Mouse (Mus musculus) CD4-positive helper T cell, adult 2 months (primary cell): ENCODE measurements at regions not wholly inside any gene's neighbourhood (a gene's known extent, or its start where the extent isn't known, plus 50 kb on each side); places are given as distances from the start of the nearest gene placed in this dataset.

Experiments used
- DNase-seq: peaks from one replicate; pipeline ENCODE4 v3.0.0-alpha.2; 2012; ENCODE audit warnings: low read depth, missing footprints, low spot score

DNA sequence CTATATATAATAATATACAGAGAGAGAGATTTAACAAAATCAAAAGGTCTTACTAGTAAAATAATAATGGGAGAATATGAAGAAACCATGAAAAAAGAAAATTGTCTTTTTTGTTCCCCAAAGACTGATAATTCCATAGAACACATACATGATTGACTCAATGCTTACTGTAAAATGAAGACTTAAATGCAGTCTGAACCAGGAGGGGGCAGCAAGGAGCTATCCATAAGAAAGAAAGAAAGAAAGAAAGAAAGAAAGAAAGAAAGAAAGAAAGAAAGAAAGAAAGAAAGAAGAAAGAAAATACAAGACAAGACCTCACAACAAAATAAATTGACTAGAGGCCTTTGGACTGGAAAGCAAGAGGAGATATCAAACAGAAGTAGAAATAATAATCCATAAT is 868.8 kb upstream of the Acvr2a start:
- DNase-seq: peak; percentile 8

DNA sequence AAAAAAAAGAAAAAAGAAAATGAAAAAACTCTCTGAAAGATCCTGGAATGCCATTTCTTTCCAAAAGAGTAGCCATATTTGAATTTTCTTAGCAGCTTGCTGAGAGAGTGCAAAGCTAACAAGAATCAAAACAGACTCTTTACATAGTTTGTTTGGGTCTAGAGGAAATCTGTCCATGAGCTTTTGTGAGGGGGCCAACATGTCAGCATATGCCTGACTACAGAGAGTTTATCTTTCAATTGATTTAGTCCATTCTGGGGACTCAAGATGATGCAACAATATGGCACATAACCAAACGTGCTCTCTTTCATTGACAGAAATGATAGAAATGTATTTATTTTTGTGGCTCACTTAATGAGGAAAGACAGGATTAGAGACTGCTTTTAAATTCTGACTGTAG is 822.8 kb upstream of the Acvr2a start:
- no peak for DNase-seq

DNA sequence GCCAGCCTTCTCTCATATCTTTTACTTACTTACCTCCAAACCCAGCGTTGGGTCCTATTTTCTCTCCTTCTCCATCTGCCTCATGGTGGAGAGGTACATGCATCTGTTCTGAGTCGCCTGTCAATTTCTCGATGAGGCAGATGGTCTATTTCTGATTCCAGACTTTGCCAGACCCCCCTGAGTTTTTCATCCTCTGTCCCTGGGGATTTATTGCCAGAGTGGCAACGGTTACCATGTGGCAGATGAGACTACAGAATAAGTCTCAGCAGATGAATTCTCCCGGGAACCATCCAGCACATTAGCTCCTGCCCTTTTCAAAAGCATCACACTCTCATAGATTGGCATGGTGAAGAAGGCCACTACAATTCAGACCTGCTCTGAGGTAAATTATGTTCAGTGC is 819.7 kb upstream of the Acvr2a start:
- no peak for DNase-seq

DNA sequence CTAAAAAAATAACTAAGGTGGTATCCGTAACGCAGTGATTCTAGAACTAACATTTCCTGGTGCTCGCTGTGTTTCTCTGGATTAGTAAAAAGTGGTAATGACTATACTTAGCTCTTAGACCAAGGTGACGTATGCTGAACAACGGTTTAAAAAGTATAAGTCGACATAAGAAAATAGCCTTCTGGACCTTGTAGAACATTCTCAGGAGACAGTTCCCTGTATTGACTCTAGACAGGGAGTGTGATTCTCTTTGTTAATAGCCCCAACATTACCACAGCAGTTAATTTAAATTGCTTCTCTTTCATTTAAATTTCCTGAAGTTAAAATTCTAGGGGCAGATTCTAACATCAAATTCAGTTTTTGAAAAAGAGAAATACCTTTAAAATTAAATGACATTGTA is 812.7 kb upstream of the Acvr2a start:
- no peak for DNase-seq

DNA sequence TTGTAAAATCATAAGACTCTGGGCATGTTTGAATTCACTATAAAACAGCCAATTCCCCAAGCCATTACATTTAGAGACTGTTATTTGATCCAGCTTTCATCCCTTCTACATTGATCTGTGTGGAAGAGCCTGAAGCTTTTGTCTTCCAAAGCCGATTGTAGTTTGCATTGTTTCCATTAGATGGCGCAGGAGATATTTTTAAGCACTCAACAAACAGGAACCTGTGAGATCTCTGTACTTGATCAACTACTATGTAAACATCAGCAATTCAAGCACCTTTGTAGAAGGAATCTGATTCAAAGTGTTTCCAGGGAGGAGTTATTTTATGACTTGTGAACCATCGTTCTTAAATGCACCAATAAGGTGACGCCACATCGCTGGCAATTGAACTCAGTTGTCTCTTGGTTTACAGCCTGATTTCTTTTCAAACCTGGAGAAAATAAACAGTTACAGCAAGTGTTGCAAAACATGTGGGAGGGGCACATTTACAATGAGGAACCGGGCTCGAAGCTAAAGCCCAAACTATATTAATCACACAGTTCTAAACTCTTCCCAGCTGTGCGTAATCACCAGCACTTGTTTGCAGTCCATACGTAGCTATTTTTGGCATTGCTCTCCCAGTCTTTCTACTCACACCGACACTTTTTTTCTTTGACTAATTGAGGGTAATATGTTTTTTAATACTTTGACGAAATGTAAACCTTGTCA is 812.0 kb upstream of the Acvr2a start:
- peak; percentile 63 for DNase-seq

DNA sequence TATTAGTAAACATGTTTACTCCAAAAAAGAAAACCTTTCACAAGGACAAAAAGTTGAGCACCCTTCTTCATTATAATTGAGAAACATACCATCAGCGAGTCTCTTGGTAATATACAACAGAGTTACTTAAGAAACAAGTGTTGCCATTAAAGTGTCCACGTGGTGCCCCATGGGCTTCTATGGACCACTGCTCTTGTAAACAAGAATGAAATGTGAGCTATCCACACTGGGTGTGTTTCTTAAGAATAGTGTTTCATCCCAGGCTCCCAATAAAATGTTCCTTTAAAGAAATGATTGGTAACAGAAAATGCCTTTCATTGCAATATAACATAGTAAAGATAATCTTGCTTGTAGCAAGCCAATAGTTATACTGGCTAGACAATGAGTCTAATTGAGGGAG is 803.6 kb upstream of the Acvr2a start:
- DNase-seq: no peak

DNA sequence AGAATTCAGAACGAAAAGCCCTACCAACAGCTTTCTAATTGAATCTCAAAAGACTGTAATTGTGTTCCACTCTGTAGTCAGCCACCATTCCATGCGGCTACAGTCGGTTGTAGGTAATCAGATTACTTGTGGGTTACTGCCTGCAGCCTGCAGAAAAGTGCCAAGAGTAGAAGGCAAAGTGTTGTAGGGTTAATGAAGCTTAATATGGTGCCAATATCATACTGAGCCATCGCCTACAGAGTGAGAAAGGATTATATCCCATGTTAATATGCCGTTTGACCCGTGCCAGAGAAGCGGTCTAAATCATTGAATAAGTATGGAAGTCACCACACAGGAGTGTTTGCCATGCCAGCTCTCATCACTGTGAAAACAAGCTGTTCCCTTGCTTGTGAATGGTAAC is 786.4 kb upstream of the Acvr2a start:
- DNase-seq: no peak

DNA sequence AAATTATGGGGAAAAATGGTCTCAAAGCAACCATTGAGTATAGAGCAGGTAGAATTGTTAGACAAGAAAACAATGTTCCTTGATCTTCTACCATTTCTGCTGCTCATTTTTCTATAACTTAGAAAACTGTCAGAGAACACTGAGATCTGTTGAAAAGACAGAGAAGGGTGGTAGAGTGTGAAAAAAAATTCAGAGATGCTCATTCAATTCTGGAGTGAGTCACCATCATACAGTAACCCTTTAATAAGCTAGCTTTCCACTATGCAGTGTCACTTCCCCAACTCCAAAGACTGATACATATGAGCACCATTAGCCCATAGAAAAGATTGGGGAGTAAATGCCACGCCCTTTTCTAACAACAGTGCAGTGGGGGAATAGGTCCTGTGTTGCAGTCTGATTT is 752.5 kb upstream of the Acvr2a start:
- no peak for DNase-seq

DNA sequence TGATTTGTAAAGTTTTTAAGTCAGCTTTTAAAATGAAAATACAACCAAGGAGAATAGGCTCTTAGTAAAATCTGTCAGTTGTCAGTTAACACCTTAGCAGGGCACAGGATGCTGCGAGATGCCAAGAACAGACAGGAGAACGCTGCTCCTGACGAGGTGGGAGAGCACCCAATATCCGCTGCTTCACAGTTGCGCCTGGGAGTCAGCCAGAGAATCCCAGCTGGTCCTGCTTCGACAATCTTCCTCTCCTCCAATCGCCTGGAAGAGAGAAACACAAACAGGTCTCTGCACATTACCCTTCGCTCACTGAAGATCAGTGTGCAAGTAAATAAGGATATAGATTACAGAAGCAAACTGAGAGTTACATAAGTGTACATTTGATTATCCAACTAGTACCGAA is 750.5 kb upstream of the Acvr2a start:
- DNase-seq: no peak

DNA sequence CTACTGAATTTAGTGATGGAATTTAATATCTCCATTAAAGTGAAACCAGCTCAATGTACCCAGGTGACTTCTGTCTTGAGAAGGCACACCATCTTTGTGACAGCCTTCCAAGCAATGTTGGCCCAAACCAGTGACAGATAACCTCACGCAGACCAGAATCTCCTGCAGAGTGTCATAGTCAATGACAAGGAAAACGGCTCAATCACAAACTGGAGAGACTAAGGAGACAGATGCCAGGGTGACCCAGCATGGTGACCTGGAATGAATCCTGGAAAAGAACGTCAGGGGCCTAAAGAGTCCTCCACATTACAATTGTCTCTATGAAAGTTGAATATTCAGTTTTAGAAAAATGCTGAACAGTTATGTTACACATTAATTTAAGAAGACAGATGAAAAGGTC is 748.7 kb upstream of the Acvr2a start:
- no peak for DNase-seq

DNA sequence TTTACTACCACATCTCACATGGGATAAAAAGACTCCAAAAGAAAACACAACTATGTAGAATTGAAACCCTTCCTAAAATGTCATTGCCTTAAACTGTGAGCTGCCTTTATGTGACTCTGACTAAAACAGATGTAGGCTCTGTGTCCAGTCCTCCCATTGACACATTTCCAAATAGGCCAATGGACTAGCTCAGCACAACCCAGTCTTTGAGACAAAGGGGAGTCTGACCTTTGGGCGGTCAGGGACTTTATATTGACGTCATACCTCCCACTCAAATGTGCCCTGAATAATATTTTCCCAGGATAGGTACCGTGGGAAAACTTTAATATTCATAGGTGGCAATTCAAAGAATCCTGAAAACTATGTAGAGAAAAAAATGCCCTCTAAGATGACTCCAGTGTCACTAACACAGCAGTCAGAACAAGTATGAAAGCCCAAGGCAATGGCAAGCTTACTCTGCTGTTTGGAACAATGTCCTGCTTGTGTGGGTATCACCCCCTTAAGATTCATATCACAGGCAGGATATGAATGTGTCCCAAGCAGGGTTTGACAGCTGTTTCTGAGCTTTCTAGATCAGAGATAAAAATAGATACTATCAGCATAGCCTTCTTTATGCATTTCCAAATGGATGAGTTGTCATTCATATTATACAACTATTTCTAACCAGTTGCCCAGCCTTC is 731.6 kb upstream of the Acvr2a start:
- DNase-seq: no peak

DNA sequence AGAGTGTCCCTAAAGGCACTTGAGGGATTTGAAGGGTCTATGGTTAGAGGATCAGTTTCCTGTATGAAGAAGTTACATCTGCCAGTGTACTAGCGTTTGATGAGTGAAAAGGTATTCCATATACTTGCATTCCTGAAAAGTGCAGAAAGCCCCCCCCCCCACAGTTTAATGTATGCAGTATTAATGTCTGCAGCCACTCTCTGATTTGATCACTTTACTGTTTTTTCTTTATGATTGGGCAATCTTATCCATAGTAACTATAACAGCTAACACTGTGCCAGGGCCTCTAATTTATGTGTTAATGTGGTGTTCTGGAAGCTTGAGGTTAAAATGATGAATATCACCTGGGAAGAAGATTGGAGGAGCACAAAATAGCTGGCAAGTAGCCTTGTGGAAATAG is 715.6 kb upstream of the Acvr2a start:
- DNase-seq: no peak

DNA sequence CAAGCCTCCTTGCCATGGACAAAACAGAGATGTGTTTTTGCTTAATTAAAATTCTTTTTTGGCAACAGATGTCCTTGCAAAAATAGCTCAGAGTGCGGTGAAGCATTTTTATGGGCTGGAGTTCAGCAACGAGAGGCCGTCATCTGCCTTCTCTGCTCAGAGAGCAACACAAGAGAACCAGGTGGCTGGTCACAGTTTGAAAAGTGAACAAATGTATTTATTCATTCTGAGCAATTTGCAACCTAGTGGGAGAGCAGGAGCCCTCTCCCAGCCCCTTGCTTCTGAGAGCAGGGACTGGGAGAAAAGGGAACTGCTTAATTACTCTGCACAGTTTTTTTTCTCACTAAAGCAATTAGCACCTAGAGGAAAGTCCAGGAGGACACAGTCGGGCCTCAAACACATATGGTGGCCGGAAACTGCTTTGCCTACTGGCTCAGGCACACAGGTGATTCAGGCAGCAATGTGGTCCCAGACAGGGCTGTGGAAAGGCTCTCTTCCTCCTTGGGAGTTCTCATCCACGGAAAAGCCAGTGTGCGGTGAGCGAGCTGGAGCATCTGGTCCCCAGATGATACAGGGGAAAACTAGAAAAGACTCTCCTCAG is 714.9 kb upstream of the Acvr2a start:
- DNase-seq: no peak

DNA sequence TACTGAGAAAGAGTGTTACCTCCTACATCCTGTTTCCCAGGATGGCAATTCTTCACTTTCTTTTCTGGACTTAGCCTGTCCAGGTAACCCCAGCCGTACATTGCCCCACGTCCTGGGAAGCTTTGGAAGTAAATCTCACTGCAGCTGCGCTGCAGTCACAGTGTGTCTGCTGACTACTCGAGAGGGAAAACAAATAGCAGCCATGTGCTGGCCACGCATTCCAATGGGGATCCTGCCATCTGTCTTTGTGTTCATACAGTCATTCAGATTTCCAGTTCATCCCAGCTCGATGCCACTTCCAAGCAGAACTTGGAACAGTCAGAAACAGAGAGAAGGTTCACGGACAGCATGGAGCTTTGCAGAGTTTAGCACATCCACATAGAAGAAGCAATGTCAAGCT is 690.2 kb upstream of the Acvr2a start:
- DNase-seq: no peak

DNA sequence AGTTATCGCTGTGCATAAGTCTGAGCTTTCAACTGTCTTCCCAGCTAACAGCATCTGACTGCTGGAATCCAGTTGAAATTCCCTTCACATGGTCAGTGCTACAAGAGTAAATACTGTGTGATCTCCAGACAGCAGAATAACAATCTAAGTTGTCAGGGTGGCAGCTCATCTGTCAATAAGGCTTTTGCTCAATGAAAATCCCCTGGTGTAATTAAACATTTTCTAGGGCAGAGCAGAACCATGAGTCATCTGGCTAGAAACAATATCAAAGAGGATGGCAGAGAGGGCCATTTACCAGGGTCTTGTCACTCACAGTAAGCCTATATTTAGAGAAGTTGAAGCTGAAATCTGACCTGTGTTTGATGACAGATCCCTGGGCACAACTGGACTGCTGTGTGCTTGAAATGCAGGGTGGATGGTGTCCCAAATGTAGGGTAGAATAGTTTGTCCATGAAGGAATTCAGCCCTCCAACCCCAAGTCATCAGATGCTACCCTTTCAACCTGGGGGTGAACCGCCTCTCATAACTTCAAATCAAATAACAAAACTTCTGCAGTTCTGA is 675.8 kb upstream of the Acvr2a start:
- no peak for DNase-seq

DNA sequence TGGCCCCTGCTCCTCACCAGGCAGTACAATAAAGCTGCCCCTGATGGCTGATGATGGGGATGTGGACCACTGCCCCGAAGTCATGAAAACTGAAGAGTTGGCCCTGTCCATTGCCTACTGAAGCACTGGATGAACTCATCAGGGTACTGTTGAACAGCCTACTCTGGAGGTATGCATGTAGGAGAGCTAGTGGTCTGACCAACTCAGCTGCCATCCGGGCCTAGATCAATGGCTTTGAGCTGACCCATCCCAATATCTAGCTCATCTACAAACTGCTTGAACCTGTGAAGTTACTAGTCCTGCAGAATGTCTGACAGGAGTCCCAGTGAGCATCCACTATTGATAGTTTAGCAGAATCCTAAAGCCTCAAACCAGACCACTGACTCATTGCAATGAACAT is 672.6 kb upstream of the Acvr2a start:
- DNase-seq: no peak

DNA sequence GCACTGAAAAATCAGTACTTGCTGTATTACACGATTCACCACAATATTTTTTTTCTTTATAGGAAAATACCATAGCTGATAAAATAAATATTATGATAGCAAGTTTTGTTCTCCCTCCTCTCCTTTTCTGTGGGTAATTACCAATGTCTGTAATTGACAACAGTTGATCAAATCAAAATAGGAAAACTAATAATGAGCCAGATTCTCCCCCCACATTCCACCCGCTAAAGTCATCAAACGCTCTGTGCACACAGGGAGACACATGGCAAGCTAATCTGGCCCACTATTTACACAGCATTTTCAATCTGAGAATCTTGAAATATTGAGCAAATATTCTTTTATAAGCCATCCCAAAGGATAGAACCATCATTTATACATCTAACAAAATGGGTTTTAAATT is 659.2 kb upstream of the Acvr2a start:
- DNase-seq: no peak

DNA sequence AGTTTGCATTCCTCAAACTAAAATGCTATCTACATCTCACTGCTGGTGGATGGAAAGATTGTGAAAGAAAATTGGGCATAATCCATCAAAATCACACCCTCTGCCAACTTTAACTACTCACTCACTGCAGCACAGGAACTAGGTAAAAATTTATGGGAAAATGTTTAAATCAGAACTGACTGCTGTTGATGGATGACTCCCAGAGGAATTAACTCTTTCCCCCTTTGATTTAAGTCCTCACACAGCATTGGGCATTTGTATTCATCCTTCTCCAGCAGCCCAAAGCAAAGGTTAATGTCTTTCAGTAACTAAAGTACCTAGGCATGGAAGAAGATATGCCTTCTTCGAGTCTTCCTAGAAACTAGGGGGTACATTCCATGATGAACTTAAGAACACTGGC is 641.3 kb upstream of the Acvr2a start:
- DNase-seq: no peak

DNA sequence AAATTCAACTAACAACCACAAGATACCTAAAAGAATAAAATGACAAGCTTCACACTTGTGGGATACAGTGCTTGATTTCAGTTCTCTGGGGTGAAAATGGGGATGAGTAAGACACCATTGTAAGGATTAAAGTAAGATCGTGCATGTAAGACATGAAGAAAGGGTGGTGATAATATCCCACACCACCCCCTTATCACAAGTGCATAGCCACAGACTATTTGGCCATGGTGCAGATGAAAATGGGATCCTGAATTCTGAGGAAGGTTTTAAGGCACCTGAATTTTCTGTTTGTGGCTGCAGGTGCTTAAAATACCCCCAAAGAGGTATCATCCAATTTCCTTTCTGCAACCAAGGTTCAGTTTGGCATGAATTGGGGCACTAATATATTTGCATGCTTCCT is 627.7 kb upstream of the Acvr2a start:
- no peak for DNase-seq

DNA sequence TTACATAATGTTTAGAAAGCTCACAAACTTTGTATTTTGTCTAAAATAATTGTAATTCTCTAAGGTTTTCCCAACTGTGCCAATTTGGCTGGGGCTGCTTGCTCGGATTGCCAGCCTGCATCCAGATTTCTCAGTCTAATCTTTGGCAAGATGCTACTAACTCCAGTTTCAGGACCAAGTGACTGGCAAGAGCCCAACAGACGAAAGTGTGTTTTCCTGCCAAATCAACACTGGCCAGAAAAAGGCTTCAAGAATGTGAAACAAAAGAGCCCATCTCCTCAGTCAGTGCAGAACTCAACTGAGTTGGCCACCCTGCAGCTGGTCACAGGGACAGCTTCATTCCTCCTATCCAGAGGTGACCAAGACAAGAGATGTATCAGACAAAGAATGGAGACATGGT is 627.3 kb upstream of the Acvr2a start:
- no peak for DNase-seq

DNA sequence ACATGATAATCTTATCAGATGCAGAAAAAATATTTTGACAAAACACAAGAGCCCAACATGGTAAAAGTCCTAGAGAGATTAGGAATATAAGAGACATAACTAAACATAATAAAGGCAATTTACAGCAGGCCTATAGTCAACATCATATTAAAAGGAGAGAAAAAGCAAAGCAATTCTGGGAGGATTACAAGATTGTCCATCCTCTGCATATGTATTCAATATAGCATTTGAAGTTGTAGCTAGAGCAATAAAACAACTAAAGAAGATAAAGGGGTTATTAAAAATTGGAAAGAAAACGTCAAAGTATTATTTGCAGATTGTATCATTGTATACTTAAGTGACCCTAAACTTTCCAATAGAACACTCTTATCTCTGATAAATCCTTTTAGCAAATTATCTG is 602.1 kb upstream of the Acvr2a start:
- no peak for DNase-seq

DNA sequence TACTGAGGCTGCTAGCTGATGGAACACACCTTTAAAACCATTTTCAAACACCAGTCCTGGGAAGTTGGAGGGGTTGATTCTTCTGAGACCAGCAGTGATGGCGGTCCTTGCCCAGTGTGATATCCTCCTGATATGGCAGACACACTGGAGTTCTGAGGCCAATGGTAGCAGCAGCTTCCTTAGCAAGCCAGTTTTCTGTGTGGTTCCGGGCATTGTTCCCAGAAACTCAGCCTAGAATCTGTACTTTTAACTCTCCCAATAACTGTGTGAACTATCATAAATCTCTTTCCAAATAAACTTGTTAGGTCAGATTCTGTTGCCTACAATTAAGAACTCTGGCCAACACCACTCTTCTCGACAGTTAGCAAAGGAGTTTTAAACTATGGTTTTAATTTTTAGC is 593.1 kb upstream of the Acvr2a start:
- no peak for DNase-seq
